Mouse (Mus musculus) regulatory T cell (primary cell): ENCODE results near the gene Chrm3.

Experiments used
- in situ Hi-C: fragments of 300-600 bp; cut with MboI, MseI; formaldehyde crosslinking; loops from one replicate; pipeline ENCODE4 v1.15.1; 2025; ENCODE audit warnings: high pct_unique_total_duplicates

Gene Chrm3

DNA sequence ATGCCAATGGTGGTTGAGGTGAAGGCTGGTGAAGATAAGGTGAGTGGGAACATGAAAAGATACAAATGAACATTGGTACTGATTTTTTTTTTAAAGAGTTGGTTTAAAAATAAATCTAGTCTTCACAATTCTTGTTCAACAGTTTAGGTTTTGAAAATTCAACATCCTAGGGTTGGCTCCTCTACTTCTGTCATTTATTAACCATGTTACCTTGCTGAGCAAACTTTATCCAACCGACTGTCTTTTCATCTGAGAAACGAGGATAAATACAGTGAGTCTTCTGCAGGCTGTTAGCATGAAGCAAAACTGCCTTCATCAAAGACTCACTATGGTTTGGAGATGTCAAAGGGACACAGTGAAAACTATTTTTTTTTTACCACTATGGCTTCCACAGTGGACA, 123.0 kb downstream of the Chrm3 start:
- in situ Hi-C loops = loop anchor here (10.0 kb wide), 1 partner anchor 493 kb away; no protein-coding TSS in a partner anchor

DNA sequence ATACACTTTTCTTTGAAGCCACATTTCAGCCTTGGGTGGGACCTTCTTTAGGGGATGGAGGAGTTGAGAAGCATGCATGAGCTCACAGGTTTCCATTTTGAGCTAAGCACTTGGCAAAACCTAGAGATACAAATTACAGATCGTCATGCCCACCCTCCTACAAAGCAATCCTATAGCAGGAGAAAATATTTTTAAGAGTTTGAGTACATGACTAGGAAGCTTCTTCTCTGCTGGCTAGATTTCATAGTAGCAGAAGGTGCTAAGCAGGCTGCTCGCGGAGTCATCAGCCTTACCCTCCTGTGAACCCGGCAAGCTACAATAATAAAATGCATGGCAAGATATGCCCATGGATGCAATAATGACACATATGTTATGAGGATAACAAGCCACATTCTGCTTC, 124.4 kb downstream of the Chrm3 start:
- in situ Hi-C loops = loop anchor here (10.0 kb wide), 1 partner anchor 491 kb away; no protein-coding TSS in a partner anchor

DNA sequence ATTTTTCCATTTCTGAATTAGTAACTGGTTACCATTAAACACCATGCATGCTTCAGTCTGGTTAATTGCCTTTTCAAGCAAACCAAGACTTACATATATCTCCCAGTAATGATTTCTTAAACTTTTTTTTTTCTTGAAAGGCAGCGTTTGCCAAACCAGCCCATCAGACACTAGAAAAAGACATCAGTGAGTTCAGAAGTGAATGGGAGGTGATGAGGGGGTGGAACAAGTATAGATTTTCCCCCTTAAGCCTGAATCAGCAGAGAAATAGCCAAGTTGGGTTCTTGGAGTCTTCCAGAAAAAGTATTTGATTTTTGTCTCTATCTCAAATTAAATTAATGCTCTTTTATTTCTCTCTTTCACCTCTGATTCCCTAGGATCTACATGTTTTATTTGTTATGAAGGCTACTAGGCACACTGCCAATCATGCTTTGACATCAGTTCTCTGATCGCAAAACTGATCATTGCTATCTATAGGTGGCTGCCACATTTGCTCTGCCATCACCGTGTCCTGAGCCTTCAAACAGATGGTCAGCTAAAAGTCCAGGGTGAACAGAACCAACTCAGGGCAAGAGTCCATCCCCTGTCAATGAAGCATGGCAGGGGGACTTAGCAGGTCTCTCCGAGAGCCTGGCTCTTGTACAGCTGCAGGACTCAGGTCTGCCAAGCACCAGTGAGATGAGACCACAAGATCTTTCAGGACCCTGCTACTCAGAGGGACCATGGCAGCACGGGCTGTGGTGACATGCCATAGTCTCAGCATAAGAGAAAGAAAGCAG, 125.1 kb downstream of the Chrm3 start:
- in situ Hi-C loops = loop anchor here (10.0 kb wide), 1 partner anchor 491 kb away; no protein-coding TSS in a partner anchor

DNA sequence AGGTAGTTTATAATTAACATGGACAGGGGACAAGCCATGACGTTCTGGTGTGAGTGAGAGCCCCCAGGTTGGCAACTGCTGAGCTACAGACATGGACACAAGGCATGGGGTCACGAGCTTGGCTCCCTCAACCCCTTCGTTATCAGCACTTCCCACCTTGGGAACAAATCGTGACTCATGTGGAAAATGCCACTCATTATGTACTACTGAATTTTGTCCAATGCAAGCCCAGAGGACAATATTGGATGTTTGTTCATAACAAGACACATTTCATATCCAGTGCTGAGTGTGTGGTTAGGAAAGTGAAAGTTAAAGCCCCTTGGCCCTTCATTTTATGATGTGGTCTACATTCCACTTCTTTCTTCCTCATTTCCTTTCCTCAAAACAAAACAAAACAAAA, 140.2 kb downstream of the Chrm3 start:
- in situ Hi-C loops = no loop called here

DNA sequence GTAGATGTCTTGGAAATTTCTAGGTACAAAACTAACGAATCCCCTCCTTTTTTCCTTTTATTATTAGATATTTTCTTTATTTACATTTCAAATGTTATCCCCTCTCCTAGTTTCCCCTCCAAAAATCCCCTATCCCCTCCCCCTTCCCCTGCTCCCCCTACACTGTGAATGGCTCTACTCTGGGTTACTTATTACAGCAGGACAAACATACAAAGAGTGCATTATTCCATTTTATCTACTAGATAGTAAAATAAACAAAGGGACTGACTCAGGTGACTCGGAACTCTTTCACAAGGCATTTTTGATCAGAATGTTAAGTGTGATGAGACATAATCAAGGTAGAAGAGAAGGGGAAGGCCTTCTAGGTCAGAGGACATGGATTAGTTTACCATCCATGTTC, 148.5 kb downstream of the Chrm3 start:
- in situ Hi-C loops = loop anchor here (10.0 kb wide), 1 partner anchor 1173 kb away; no protein-coding TSS in a partner anchor

DNA sequence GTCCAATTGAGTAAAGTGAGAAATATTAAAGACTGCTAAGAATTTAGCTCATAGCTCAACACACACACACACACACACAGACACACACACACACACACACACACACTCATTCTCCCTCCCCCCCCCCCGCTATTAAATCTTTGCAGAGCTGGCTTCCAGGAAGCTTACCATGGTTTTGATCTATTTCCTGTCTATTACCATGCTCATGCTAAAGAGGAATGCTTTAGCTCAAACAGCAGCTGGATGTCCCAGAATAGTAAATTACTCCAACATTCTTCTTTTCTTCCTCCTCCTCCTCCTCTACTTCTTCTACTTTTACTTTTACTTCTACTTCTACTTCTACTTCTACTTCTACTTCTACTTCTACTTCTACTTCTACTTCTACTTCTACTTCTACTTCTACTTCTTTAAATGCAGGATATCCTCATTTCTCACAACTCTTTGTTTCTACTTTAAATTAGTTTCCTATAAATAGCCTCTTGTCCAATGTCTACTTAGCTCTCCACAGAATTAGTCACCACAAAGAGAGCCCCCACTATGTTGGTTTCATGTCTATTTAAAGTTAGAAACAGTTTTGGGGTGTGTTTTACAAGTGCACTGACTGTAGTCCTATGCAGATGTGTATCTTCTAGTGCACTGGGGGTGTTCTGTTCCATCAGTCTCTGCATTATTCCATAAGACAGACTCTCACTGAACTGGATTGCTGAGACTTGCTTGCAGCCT, 150.0 kb downstream of the Chrm3 start:
- in situ Hi-C loops = loop anchor here (10.0 kb wide), 1 partner anchor 1174 kb away; no protein-coding TSS in a partner anchor

DNA sequence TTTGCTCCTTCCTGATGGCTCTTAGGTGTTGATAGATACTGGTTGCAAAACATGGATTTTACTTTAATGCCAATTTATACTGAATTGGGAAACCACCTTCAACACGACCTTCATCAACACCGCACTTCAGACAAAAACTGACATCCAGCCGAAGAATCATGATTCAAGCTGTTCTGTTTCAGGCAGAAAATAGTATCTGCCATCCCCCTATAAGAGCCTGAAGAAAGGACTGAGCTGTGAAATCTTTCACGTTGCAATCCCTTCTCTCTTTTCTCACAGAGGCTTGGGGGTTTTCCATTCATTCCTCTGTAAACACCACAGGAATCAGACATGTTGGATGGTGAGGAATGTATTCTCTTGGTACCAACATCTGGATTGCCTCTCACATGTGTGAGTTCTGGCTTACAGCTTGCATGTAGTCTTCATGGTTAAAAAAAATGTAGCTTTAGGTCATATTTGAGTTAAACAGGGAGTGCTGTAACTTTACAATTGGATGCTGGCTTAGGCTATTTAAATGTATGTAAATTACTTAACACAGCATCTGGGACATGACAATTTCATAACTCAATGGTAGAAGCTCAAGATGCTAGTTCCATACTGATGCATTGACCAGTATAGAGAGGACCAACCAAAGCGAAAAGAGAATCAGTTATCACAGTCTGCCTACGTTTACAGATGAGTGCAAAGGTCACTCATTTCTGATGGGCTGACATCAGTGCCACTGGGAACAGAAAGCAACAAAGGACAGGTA, 161.3 kb downstream of the Chrm3 start:
- in situ Hi-C loops = loop anchor here (25.0 kb wide), 1 partner anchor 1088 kb away; no protein-coding TSS in a partner anchor

DNA sequence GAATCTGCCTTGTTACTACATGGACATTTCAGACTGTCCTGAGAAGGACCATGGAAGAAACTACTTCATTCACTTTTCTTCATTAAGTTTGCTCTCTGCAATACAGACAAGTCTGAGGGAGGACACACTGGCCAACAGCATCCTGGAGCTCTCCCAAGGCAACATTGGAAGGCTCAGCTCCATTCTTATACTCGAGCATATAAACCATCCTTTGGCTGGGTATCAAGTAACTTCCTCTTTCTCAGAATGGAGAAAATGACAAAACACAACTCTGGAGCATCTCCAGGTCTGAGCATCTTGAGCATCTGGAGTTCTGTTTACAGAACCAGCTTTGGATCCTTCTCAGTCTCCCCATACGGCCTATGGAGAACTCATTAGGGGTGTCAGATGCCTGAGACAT, 170.8 kb downstream of the Chrm3 start:
- in situ Hi-C loops = loop anchor here (25.0 kb wide), 1 partner anchor 1097 kb away; no protein-coding TSS in a partner anchor

DNA sequence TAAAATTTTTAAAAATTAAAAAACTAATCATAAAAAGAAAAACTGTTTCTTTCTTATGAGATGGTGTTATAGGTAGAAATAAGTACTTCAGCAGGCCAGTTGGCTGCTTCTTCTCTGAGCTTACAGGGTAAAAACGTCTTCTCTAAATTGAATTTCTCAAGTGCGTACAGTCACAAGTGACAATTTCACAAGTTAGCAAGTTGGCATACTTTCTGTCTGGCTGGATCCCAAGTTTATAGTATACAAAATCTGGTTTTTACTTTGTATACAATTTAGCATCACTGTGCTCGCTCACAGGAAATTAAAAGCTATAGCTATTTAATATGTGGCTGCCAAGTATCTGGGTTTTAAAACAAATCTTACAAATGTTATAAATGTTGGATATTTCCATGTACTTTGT, 172.7 kb downstream of the Chrm3 start:
- in situ Hi-C loops = loop anchor here (25.0 kb wide), 1 partner anchor 1099 kb away; no protein-coding TSS in a partner anchor

DNA sequence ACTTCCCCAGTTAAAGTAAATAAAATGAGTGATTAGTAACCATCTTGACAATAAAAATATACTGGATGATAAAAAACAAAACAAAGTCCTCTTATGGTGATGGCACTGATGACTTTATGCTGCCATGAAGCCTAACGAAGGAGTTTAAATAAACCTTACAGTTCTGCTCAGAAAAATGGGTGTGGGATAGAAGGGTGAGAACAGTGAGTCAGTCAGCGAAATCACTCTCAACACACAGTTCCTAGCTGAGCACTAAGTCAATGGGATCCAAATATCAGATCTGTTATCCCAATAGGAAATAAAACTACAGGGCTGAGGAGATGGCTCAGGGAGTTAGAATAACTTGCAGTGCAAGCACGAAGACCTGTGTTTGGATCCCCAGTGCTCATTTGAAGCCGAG, 176.8 kb downstream of the Chrm3 start:
- in situ Hi-C loops = loop anchor here (25.0 kb wide), 1 partner anchor 1103 kb away; no protein-coding TSS in a partner anchor

DNA sequence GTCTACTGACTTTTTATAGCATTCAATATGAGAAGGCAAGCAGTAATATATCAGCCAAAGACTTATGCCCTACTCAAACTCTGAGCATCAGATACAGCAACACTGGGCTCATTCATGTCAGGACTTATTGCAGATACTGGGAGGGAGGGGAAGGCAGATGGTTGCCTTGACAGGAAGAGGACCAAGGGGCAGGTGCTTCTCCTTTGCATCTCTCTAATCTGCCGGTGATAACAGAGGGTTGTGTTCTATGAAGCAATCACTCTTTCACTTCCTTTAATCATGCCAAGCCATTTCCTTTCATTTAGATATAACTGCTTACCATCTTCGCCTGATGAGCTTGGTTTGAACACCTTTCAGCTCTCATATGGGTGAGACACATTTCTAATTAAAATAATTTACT, 177.9 kb downstream of the Chrm3 start:
- in situ Hi-C loops = loop anchor here (25.0 kb wide), 1 partner anchor 1105 kb away; no protein-coding TSS in a partner anchor

DNA sequence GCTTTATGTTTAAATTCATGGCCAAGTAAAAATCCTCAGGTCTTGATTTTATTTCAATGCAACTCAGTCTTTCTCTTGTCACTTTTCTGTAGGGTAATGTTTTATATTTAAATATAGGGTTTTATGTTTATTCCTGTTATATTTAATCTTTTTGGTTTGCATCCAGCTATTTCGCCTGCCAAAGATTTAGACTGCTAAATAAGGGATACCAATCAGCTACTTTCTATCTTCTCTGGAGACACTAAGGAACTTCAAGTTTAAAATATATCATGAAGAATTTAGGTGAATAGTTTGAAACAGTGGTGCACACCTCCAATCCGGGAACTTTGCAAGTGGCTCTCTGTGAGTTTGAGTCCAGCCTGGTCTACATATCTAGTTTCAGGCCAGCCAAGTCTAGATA, 190.1 kb downstream of the Chrm3 start:
- in situ Hi-C loops = no loop called here

DNA sequence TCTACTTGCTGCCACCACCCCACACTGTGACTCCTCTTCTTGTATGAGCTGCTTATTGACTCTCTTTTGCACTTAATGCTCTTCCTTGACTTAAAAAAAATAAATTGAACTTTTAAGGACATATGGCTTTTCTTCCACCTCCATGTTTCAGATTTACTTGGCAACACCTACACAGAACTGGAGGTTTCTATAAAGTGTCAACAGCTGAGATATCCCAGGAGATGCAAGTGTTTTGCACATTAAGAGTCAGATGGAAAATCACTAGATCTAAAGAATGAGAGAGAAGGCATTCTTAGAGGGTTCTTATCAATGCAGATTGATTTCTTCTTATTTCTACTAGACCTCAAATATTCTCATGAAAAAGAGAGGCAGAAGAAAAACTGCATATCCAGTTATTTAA, 197.3 kb downstream of the Chrm3 start:
- in situ Hi-C loops = no loop called here

DNA sequence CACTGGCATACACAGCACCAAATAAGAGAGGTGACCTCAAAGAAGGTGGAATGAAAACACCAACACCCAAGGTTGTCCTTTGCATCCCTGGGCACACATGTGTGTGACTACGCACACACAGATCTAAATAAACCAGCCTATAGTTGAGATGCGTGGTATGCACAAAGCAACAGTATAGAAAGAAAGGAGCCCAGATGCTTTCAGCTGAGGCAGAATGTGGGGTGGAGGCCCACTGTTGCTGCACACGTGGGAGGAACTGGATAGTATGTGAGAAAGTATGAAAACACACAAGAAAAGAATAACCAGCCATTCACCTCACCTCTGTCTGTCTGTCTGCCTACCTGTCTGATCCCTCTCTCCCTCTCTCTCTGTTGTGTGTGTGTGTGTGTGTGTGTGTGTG, 203.2 kb downstream of the Chrm3 start:
- in situ Hi-C loops = no loop called here

DNA sequence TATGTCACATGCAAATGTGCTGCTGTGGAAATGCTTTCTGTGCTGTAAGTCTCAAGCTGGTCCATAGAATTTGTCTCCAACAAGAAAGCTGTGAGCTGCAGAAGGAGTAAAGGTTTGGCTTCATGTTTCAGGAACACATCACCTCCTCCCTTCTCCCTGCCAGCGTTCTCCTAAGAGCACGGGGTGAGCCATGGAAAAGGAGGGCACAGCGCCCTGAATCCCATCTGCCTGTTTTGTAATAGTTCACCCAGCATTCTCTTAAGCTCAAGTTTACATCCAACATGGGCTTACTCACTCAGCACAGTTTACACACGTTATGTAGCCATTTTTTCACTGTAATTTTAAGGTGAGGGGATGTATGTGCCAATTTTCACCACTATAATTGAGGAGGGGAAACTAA, 220.1 kb downstream of the Chrm3 start:
- in situ Hi-C loops = no loop called here

DNA sequence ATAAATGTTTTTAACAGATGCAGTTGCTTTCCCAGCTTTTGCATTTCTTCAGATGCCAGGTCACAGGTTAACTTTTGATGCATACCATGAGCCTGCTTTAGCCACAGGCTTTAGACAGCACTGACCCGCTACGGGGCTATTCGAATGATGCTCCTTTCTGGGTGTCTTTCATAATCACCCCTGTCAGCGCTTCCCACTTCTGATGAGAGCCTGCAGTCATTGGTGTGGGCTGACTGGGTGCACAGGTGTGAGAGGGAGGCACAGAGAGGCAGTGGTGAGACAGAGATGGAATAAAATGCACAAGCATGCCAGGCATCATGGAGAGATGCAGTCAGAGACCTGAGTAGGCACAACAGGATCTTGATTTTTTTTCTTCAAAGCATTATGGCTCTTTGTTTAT, 221.8 kb downstream of the Chrm3 start:
- in situ Hi-C loops = no loop called here

DNA sequence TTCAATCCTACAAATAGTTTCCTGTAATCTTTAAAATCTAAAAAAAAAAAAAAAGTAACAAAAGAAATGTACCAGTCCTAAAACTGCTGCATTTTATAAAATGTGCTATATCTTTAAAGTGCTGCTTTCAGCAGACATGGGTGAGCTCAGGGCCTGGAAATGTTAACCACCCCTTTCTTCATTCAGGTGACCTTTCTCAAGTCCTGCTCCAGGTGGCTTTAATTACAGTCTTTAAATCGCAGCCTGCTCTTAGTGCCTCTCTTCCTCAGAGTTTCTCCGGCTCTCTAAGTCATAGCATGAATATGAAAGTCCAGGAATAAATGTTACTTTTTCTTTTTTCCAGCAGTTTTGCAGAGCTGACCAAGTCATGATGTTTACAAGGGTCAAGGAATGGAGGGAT, 229.6 kb downstream of the Chrm3 start:
- in situ Hi-C loops = no loop called here

DNA sequence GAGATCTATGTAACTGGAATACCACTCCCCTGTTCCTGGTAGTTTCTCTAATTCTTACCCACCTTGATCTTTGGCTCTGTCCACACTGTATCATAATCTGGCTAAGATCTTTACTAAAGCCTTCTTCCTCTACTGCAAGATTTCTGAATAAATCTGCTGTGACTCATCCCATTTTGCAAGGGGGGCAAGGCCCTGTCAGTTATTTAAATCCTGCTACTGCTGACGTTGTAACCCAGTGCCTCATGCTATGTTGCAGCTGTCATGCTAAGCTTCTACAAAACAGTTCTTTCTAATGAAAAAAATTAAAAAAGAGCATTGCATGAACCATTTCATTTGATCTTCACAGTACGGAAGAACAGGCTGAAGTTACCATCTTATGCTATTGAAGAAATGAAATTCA, 248.4 kb downstream of the Chrm3 start:
- in situ Hi-C loops = no loop called here

DNA sequence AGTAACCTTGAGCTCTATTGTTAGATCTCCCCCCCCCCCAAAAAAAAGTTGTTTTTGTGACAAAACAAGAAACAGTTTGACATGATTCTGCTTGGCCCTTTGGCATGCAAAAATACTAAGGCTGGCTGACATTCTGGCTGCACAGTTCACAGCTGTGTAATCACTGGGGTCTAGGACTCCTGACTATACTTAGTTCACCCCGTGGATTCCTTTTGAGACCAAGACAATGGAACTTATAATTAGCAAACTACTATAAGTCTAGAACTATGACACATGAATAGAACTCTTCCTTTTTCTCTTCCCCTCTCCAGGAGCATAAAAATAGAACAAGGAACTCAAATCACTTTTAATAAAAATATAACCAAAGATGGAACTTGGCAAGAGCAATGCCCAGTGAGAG, 251.1 kb downstream of the Chrm3 start:
- in situ Hi-C loops = no loop called here

DNA sequence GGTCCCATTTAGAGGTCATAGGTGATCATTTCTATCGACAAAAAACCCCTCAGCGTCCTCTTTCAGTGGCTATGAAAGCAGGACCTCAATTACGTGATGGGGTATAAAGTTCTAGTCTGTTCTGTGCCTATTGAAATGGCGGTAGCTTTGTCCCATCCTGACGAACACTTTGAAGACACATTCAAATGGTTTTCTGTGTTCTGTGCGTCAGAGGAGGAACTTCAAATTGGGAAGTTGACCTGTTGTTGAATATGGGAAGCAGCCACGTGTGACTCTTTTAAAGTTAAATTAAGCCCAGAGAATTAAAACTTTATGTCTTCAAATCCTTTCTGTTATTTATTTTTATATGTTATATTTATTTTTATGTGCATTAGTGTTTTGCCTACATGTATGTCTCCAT, 253.3 kb downstream of the Chrm3 start:
- in situ Hi-C loops = no loop called here

DNA sequence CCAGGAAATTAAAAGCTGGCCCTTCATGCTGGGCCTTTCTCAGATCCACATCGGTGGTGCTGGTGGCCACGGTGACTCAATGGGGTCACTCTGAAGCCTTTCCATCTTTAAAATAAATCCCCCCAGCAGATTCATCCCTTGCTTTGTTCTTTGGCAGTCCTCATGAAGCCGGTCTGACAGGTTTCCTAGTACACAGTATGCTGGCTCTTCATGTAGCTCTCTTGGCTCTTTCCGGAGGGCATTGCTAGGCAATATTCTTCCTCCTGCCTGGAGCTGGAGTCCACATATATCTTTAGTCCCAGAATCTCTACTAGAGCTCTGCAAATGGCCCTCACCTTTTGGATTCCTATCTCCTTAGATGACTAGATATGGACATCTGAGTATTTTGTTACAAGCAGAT, 269.9 kb downstream of the Chrm3 start:
- in situ Hi-C loops = no loop called here

DNA sequence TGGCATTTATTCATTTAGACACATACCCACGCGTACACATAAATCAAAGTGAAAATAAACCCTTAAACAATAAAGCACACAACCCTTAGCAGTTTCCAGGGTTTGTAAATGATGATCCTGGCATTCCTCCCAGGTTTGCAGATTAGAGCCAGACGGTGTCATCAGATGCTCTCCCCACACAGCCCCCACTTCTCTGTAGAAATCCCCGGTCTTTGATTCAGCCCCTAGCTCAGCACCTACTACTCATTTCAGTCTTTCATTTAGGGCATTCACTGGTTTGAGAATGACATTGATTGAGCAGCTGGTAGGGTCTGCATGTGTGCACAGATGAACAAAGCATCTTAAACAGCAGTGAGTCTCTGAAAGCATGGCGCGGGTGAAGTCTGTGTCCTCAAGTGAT, 274.3 kb downstream of the Chrm3 start:
- in situ Hi-C loops = no loop called here
